Mouse (Mus musculus): ENCODE data around the gene Grasp.

GRCm38 (mm10) chr15:101233183-101233582 lies 9.2 kb downstream of the Grasp start:
- no peak for TF ChIP-seq POLR2A (IDR thresholded peaks at IDR 0.05; ENCODE audit: insufficient read depth, low read depth, low read length)
- no peak for TF ChIP-seq CTCF (IDR thresholded peaks at IDR 0.05)

Data from heart, adult 2 months (tissue).